Mouse (Mus musculus): ENCODE measurements at regions not wholly inside any gene's neighbourhood (a gene's known extent, or its start where the extent isn't known, plus 50 kb on each side); places are given as distances from the start of the nearest gene placed in this dataset.

GRCm38 (mm10) chr8:62502043-62502442 is 379.1 kb upstream of the Anxa10 start:
- DNase-seq (ENCODE audit: low spot score in 2 of 2) = peak in 1 of 2 experiments; percentile 4

DNA sequence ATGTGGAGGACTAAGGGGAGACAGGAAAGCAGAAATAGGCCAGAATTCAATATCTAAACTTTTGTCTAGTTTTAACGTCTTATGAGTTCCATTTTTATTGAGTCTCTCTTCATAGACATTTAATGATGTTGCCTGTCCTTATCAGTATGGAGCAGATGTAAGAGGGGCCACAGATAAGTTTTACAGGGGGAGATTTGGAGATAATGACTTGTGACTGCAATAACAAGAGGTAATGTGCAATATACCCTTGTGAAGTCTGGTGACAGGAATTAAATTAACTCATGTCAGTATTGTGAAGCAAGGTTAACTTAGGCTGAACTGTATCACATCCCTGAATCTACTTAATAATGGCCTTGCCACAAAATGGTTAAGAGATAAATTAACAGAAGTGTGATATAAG is 359.6 kb upstream of the Anxa10 start:
- DNase-seq (ENCODE audit: low spot score in 2 of 2) = no peak
